Comparison of ENCODE assay signal across 8 mouse cellular contexts in genomic region chr3:146449745-146450250, GRCm38 (mm10). TPM values are rescaled to one million over a fixed set of nuclear protein-coding genes. Genes with fewer than 3 reads are reported as not detected.
A peak's percentile ranks its signal among the peaks of the same experiment; 100 is the strongest.
DNase-seq lines count a peak whose midpoint lies in the region; ATAC-seq and TF ChIP-seq lines count a peak whose summit lies in the region.

Gene Ctbs (plus strand): TSS chr3:146449795.

- H3K27ac ChIP-seq in embryonic facial prominence, embryonic 15.5 days (replicated peaks), result peak within 1 kb of the TSS; percentile 90
- peak within 1 kb of the TSS; percentile 79 for H3K27ac ChIP-seq in limb, embryonic 12.5 days
- peak within 1 kb of the TSS; percentile 80 for H3K27ac ChIP-seq in neural tube, embryonic 15.5 days (replicated peaks)

- TF ChIP-seq POLR2A in lung, adult 2 months (IDR thresholded peaks at IDR 0.05; ENCODE audit: borderline replicate concordance, extremely low read depth, low read depth, low read length), result no peak

- H3K27me3 ChIP-seq in embryonic facial prominence, embryonic 15.5 days, result no peaks in the 10 kb centered on the region
- H3K27me3 ChIP-seq in limb, embryonic 12.5 days, result no peaks in the 10 kb centered on the region
- H3K27me3 ChIP-seq in neural tube, embryonic 15.5 days (replicated peaks), result no peaks in the 10 kb centered on the region; the same call in 1 of the 2 replicates

- H3K36me3 ChIP-seq in embryonic facial prominence, embryonic 15.5 days, result no peaks in the 10 kb centered on the region
- H3K36me3 ChIP-seq in limb, embryonic 12.5 days, result peaks cover 5% of the 10 kb centered on the region
- no peaks in the 10 kb centered on the region for H3K36me3 ChIP-seq in neural tube, embryonic 15.5 days

- ATAC-seq in embryonic facial prominence, embryonic 15.5 days (ENCODE audit: insufficient number of reproducible peaks, low FRiP score, low TSS enrichment, low read depth), result no peak
- ATAC-seq in limb, embryonic 12.5 days (ENCODE audit: insufficient number of reproducible peaks, insufficient read depth, low FRiP score, low TSS enrichment, low read depth), result no peak; the same call in none of the 2 replicates
- peak; percentile 52 for ATAC-seq in neural tube, embryonic 15.5 days (ENCODE audit: low FRiP score)

- no peak for DNase-seq in lung, adult 2 months
- no peak for DNase-seq in lung, postnatal 4 days
- DNase-seq in urinary bladder, adult 2 months (ENCODE audit: low spot score), result no peak
- DNase-seq in layer of hippocampus, postnatal 10 days (ENCODE audit: low spot score in 2 of 2), result no peak
- no peak for DNase-seq in ovary, postnatal 10 days (ENCODE audit: low spot score)

- peak within 1 kb of the TSS; percentile 87 for H3K4me3 ChIP-seq in lung, adult 2 months (replicated peaks; ENCODE audit: extremely low read depth, low read depth, low read length)
- H3K4me3 ChIP-seq in embryonic facial prominence, embryonic 15.5 days (replicated peaks), result peak within 1 kb of the TSS; percentile 61
- H3K4me3 ChIP-seq in limb, embryonic 12.5 days (replicated peaks), result peak within 1 kb of the TSS; percentile 53
- H3K4me3 ChIP-seq in neural tube, embryonic 15.5 days (replicated peaks), result peak within 1 kb of the TSS; percentile 57

- no peaks in the 10 kb centered on the region for H3K9me3 ChIP-seq in embryonic facial prominence, embryonic 15.5 days (replicated peaks)
- H3K9me3 ChIP-seq in limb, embryonic 12.5 days, result 0 out of 2 replicates have a peak, but pooled peaks cover 4% of the 10 kb centered on the region
- H3K9me3 ChIP-seq in neural tube, embryonic 15.5 days (replicated peaks), result no peaks in the 10 kb centered on the region

- peaks cover 6% of the 10 kb centered on the region; the same call in 1 of the 2 replicates for H3K4me1 ChIP-seq in lung, adult 2 months (ENCODE audit: control insufficient read depth, insufficient read depth, low read length)
- H3K4me1 ChIP-seq in embryonic facial prominence, embryonic 15.5 days, result peaks cover 9% of the 10 kb centered on the region; the same call in 1 of the 2 replicates
- 0 out of 2 replicates have a peak, but pooled peaks cover 14% of the 10 kb centered on the region for H3K4me1 ChIP-seq in limb, embryonic 12.5 days (replicated peaks)
- H3K4me1 ChIP-seq in neural tube, embryonic 15.5 days, result peaks cover 21% of the 10 kb centered on the region

- peak within 1 kb of the TSS; percentile 54 for H3K4me2 ChIP-seq in embryonic facial prominence, embryonic 15.5 days (replicated peaks)
- H3K4me2 ChIP-seq in limb, embryonic 12.5 days, result peak within 1 kb of the TSS; percentile 65
- peak within 1 kb of the TSS; percentile 74 for H3K4me2 ChIP-seq in neural tube, embryonic 15.5 days

- H3K9ac ChIP-seq in embryonic facial prominence, embryonic 15.5 days, result peak within 1 kb of the TSS; percentile 54
- peak within 1 kb of the TSS; percentile 65 for H3K9ac ChIP-seq in limb, embryonic 12.5 days (replicated peaks)
- H3K9ac ChIP-seq in neural tube, embryonic 15.5 days (replicated peaks), result peak within 1 kb of the TSS; percentile 66

- 40% methylated on average over 9 of the region's 9 CpGs for WGBS in lung, adult 2 months
- WGBS in embryonic facial prominence, embryonic 15.5 days, result 42% methylated on average over 9 of the region's 9 CpGs
- WGBS in limb, embryonic 12.5 days, result 57% methylated on average over 9 of the region's 9 CpGs
- 47% methylated on average over 9 of the region's 9 CpGs for WGBS in neural tube, embryonic 15.5 days

- no peak for TF ChIP-seq CTCF in lung, adult 2 months (IDR thresholded peaks at IDR 0.05; ENCODE audit: insufficient read depth, low read length)

RNA-seq across cellular contexts. Expression of gene Ctbs, which starts in this region (rescaled TPM):
- 4.9 and 5.6 TPM in 2 replicates for polyA plus RNA-seq in lung, adult 2 months (2012; rRNA removed)
- 10.5 and 10.6 TPM in 2 replicates for polyA plus RNA-seq in embryonic facial prominence, embryonic 15.5 days (2015; fragmentation: Nextera tagmentation; extraction: Ambion mirVana)
- polyA plus RNA-seq in limb, embryonic 12.5 days (2016; fragmentation: Nextera tagmentation; extraction: Ambion mirVana), result 6.4 and 7.2 TPM in 2 replicates
- polyA plus RNA-seq in neural tube, embryonic 15.5 days (2015; fragmentation: Nextera tagmentation; extraction: Ambion mirVana), result 5.3 and 5.7 TPM in 2 replicates
- 6.2 and 6.7 TPM in 2 replicates for polyA plus RNA-seq in urinary bladder, adult 2 months (2012; rRNA removed)
- total RNA-seq in layer of hippocampus, postnatal 10 days (2021), result 1 to 10 TPM; 6.7 to 8.2 TPM
